14 mouse cellular contexts compared by ENCODE assay signal in genomic region chr4:87088713-87089112, GRCm38 (mm10).
A peak's percentile ranks its signal among the peaks of the same experiment; 100 is the strongest.
DNase-seq lines count a peak whose midpoint lies in the region; ATAC-seq lines count a peak whose summit lies in the region.
"Had no signal": no experiment of that assay in that cellular context is flagged by ENCODE, and none has a peak within 500 bp of the region (broad histone marks: within the 10 kb centered on the region; RNA-seq: fewer than 3 reads in every experiment).

No protein-coding gene starts in this region.

- peak; percentile 21; the same call in 1 of the 2 replicates for ATAC-seq in hindbrain, embryonic 14.5 days (ENCODE audit: low FRiP score)
- ATAC-seq in hindbrain, embryonic 11.5 days (ENCODE audit: low FRiP score) = no peak
- ATAC-seq in liver, embryonic 11.5 days (replicated peaks; ENCODE audit: low FRiP score) = no peak
- ATAC-seq: intestine, embryonic 16.5 days; Patski had no signal

- H3K4me3 ChIP-seq in hindbrain, embryonic 14.5 days (replicated peaks; ENCODE audit: low read length) = no peak overlapping the region
- H3K4me3 ChIP-seq in hindbrain, embryonic 11.5 days (ENCODE audit: low read depth, low read length) = no peak overlapping the region
- no peak overlapping the region for H3K4me3 ChIP-seq in liver, embryonic 11.5 days (ENCODE audit: low read depth, low read length)
- H3K4me3 ChIP-seq: embryonic facial prominence, embryonic 13.5 days; stomach, embryonic 15.5 days had no signal

- H3K4me2 ChIP-seq in hindbrain, embryonic 14.5 days (replicated peaks) = no peak overlapping the region
- H3K4me2 ChIP-seq in hindbrain, embryonic 11.5 days (replicated peaks; ENCODE audit: low read depth, low read length) = no peak overlapping the region
- no peak overlapping the region for H3K4me2 ChIP-seq in liver, embryonic 11.5 days
- H3K4me2 ChIP-seq: embryonic facial prominence, embryonic 13.5 days; stomach, embryonic 15.5 days had no signal

- DNase-seq in cerebellum, postnatal 14 days = peak; percentile 81
- no peak for DNase-seq in cerebellum, adult 18-20 months
- no peak for DNase-seq in hindbrain, embryonic 14.5 days (ENCODE audit: low spot score)
- no peak for DNase-seq in hindbrain, embryonic 11.5 days (ENCODE audit: low spot score)
- peak; percentile 43 for DNase-seq in right cerebral cortex, adult 18-20 months
- DNase-seq in right cerebral cortex, postnatal 25 days = no peak
- DNase-seq in liver, embryonic 11.5 days (ENCODE audit: low spot score) = no peak
- DNase-seq in heart, postnatal 36 days = no peak
- DNase-seq: kidney, postnatal 10 days; thymus, postnatal 25 days had no signal

- no peaks in the 10 kb centered on the region for H3K27me3 ChIP-seq in hindbrain, embryonic 14.5 days (ENCODE audit: control insufficient read depth, insufficient read depth, low read length)
- H3K27me3 ChIP-seq in hindbrain, embryonic 11.5 days (ENCODE audit: control insufficient read depth, insufficient read depth, low read length) = no peaks in the 10 kb centered on the region
- H3K27me3 ChIP-seq in liver, embryonic 11.5 days (replicated peaks; ENCODE audit: control insufficient read depth, insufficient read depth, low read length) = no peaks in the 10 kb centered on the region
- H3K27me3 ChIP-seq: Patski; stomach, embryonic 15.5 days had no signal

- H3K9ac ChIP-seq in hindbrain, embryonic 14.5 days = no peak overlapping the region
- H3K9ac ChIP-seq in hindbrain, embryonic 11.5 days (ENCODE audit: low read depth, low read length) = no peak overlapping the region
- no peak overlapping the region for H3K9ac ChIP-seq in liver, embryonic 11.5 days (ENCODE audit: low read depth, low read length)
- H3K9ac ChIP-seq: embryonic facial prominence, embryonic 13.5 days; stomach, embryonic 15.5 days had no signal

- 71% methylated on average over 6 of the region's 6 CpGs for WGBS in hindbrain, embryonic 14.5 days
- WGBS in hindbrain, embryonic 11.5 days = 80% methylated on average over 6 of the region's 6 CpGs
- WGBS in liver, embryonic 11.5 days = 67% methylated on average over 6 of the region's 6 CpGs

- no peak overlapping the region for H3K27ac ChIP-seq in hindbrain, embryonic 14.5 days
- no peak overlapping the region for H3K27ac ChIP-seq in hindbrain, embryonic 11.5 days (ENCODE audit: low read depth, low read length)
- H3K27ac ChIP-seq in liver, embryonic 11.5 days (ENCODE audit: low read depth, low read length) = no peak overlapping the region
- H3K27ac ChIP-seq: embryonic facial prominence, embryonic 13.5 days; stomach, embryonic 15.5 days had no signal

- H3K4me1 ChIP-seq in hindbrain, embryonic 14.5 days (replicated peaks; ENCODE audit: control insufficient read depth, insufficient read depth, low read length) = no peaks in the 10 kb centered on the region; the same call in 1 of the 2 replicates
- H3K4me1 ChIP-seq in hindbrain, embryonic 11.5 days (replicated peaks; ENCODE audit: control insufficient read depth, insufficient read depth, low read length) = no peaks in the 10 kb centered on the region
- H3K4me1 ChIP-seq in liver, embryonic 11.5 days (replicated peaks; ENCODE audit: control insufficient read depth, insufficient read depth, low read length) = no peaks in the 10 kb centered on the region
- H3K4me1 ChIP-seq: stomach, embryonic 15.5 days had no signal

- no peaks in the 10 kb centered on the region for H3K36me3 ChIP-seq in hindbrain, embryonic 14.5 days (replicated peaks; ENCODE audit: control insufficient read depth, insufficient read depth)
- H3K36me3 ChIP-seq in hindbrain, embryonic 11.5 days (ENCODE audit: control insufficient read depth, insufficient read depth, low read length) = no peaks in the 10 kb centered on the region
- H3K36me3 ChIP-seq in liver, embryonic 11.5 days (ENCODE audit: control insufficient read depth, insufficient read depth, low read length) = no peaks in the 10 kb centered on the region
- H3K36me3 ChIP-seq: embryonic facial prominence, embryonic 13.5 days; stomach, embryonic 15.5 days had no signal

- intact Hi-C loops in heart, postnatal 36 days (cut with DNase I) = no loop called here

- no peaks in the 10 kb centered on the region for H3K9me3 ChIP-seq in hindbrain, embryonic 14.5 days (ENCODE audit: control insufficient read depth, low read length)
- no peaks in the 10 kb centered on the region for H3K9me3 ChIP-seq in hindbrain, embryonic 11.5 days (ENCODE audit: control insufficient read depth, low read length)
- no peaks in the 10 kb centered on the region for H3K9me3 ChIP-seq in liver, embryonic 11.5 days (ENCODE audit: control insufficient read depth, low read length)
- H3K9me3 ChIP-seq: embryonic facial prominence, embryonic 13.5 days; stomach, embryonic 15.5 days had no signal

Comparison
In these comparisons a context has a peak if more than half of its experiments do, and no peak if none do; other contexts are left out.
1. DNase-seq: peak in cerebellum, postnatal 14 days (2 of 2) and right cerebral cortex, adult 18-20 months (single experiment); none in cerebellum, adult 18-20 months (0 of 2), hindbrain, embryonic 14.5 days (single experiment), hindbrain, embryonic 11.5 days (single experiment), right cerebral cortex, postnatal 25 days (single experiment), liver, embryonic 11.5 days (single experiment) and heart, postnatal 36 days (0 of 2).